Mouse (Mus musculus) CH12F3 (cell line): Measurements from ENCODE around the gene Tmem141.

ENCODE experiments used
- in situ Hi-C: fragments of 300-500 bp; cut with MboI; formaldehyde crosslinking; loops from 2 replicates; pipeline ENCODE4 v1.14.3; 2020; ENCODE audit warnings: low sequenced_read_pairs

Tmem141 gene

DNA sequence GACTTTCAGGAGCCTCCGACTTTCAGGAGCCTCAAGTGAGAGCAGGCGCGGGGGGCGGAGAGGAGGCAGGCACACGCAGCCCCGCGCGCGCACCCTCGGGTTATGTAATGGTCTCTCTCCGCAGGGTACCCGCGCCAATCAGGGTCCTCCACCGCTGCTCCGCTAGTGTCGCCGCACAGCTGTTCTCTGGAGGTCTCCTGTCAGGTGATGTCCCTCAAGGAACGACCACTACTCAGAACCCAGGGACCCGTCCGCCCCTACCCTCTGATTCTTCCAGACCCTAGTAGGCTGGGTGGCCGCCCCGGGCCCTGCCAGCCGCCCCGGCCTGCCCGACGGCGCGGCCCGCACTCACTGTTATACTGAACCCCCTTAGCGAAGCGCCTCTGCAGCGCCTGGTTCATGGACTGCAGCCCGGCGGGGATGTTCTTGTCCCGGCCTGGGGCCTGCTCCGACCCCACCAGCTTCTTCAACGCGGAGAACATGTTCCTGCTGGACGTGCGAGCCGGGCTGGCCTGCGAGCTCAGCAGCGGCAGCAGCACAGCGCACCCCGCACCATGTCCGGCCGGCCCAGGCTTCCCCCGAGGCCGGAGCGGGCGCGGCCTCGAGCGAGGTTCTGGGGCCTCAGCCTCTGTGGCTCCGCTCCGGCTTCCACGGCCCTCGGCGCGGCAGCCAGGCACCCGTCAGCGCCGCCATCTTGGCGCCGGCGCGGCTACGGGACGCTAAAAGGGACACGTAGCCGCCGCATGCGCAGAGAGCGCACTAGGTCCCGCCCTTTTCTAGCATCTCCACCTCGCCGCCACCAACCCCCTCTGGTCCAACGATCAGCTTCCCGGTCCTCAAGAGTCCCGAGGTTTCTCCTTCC lies 13.8 kb downstream of the Tmem141 start, which contains the start of gene Rabl6:
Gene Rabl6 (minus strand): TSS at position 761 of the 862 bp plus-strand sequence.
- in situ Hi-C loops = no loop called here

DNA sequence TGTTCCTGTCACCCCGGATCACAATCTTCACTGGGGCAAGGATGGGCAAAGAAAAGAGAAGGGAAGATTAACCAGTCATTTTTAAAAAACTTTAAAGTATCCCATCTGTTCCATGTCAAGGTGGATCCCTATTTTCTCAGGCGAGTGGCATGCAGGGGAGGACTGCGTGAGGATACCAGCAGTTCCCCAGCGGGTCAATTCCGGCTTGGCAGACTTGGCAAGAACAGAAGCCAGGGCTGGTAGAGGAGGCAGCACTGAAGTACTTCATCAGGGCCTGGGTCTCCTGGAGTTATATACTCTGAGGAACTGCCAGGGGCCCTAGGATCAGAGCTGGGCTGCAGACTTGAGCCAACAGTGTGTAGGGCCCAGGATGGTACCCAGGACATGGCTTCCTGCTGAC lies 19.3 kb downstream of the Tmem141 start:
- in situ Hi-C loops = no loop called here

DNA sequence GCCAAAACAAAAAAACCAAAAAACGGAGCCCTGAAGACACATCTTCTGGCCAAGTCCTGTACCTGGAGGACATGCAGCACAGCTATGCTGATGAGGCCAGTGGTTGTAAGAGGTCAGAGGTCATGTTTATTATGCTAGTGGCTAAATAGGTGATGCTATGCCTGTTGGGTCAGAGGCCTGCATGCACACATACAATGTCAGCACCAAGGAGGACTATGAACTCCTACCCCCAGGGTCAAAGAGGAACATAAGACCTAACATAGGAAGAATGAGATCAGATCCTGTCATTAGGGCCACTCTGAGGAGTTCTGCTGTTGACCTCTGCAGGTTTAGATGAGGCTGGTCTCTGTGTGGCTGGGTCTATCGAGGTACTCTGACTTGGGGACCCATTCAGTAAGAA lies 21.8 kb downstream of the Tmem141 start:
- in situ Hi-C loops = no loop called here

DNA sequence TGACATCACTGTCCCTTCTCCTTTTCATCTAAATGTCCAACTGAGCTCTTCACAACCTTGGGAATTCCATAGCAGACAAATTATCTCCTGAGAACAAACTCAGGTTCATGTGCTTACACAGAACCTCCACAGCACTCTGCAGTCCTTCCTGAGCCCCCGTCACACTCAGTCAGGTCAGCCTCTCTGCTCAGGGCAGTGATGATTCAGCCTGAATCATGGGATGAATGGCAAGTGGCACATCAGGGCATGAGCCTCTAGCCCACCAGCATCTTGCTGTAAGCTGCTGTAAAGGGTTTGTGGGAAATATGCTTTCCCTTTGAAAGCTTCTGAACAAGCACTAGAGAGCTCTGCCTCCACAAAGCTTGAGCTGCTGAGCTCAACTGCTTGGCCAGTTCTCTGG lies 23.1 kb downstream of the Tmem141 start:
- in situ Hi-C loops = no loop called here

DNA sequence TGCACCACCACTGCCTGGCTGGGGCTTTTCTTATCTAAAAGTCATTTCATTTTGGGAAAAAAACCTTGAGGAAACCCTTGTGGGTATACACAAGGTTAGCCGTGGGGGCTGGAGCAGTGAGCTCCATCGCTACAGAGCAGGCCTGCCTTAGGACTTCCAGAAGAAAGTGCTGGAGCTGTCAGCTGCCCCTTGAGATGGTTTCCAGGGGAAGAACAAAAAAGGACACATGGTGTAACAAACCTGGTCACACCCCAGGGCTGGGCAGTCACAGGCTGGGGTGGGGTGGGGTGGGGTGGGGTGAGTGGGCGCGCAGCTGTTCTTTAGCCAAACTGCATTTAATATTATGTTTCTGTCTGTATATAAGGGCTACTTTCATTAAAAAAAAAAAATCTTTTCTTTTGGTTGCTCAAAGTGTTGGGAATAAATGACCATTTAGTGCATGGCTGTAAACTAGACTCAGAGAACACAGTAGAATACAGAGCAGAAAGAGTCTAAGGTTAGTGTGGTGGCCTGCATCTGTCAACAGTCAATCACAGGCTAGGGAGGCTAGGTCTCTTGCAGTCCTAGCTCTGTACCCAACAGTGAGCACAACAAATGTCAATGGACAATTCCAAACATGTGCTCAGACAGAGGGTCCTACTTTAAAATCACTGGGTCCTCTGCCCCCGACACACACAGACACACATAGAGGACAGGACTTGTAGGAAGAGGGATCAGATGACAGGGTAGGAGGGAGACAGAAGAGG lies 24.9 kb downstream of the Tmem141 start:
- in situ Hi-C loops = no loop called here

DNA sequence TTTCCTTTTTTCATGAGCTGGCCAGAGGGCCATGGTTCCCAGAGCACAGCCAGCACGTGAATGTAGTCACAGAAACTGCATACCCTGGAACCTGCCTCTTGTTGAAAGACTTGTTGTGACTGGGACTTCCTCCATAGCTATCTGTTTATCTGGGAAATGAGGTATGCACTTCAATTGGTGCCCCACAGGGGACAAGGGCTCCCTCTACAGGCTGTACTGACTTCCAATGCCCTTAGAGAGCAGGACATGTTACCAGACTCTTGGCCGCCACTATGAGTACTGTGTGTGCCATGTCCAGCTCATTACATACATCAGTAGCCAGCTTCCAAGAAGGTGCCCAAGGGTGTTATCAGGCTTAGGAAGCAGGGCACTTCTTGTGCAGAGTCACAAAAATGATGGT lies 29.9 kb downstream of the Tmem141 start:
- in situ Hi-C loops = no loop called here

DNA sequence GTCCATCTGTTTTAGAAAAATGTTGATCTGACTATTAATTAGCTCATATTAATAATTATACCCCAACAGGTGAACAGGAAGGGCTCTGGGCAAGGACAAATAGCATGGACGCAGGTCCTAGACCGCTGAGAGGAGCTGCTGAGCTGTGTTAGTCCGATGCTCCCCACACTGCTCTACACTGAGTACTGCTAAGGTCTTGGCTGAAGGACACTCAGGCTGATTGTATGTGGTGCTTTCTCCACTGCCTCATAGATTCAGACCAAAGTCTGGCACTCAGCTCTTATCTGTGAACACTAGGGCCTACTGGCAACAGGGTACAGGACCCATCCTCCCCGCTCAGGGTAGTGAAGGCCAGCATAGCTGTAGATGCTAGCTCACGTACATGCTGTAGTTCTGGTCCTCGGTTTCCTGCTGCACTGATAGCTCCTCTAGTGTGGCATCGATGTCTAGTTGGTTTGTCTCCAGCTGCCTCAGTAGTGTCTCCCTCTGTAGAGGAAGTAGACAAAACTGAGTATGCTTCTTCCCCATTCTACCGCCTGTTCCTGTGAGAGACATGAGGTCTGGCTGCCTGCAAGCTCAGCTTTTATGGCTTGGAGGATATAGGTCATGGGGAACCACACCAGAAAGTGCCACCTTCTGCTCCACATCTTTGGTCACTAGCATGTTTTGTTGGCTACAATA lies 33.4 kb downstream of the Tmem141 start:
- in situ Hi-C loops = no loop called here

DNA sequence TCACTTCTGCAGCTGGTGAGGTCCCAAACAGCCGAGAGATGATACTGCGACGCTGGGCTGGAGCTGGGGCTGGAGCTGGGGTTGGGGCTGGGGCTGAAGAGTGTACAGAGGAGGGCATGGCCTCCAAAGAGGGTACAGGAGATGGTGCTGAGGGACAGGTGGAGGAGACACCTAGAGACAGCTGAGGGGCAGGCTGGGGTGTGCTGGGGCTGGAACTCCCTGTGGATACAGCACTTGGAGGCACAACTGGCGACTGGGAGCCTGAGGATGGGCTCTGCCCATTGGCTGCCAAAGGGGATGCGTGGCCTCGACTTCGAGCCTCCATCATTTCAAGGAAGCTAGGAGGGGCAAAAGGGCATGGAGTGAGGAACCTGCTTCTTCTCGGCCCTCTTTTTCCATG lies 34.5 kb downstream of the Tmem141 start:
- in situ Hi-C loops = no loop called here

DNA sequence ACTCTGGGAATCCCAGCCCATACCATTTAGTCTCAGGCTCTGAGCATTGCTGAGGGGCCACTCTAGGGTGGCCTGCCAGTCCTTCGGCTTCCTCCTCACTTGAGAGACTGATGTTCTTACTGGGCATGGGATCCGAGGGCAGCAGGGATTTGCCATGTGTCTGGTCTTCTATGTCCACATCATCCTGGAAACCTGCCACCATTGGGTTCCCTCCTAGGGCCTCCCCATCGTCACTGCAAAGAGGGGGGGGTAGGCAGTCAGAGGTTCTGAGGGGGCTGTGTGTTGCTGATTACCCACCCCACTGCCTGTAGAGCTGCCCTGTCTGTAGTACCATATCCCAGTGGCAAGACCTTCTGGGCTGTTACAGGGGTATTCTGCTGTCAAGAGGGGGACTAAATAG lies 36.2 kb downstream of the Tmem141 start:
- in situ Hi-C loops = no loop called here

DNA sequence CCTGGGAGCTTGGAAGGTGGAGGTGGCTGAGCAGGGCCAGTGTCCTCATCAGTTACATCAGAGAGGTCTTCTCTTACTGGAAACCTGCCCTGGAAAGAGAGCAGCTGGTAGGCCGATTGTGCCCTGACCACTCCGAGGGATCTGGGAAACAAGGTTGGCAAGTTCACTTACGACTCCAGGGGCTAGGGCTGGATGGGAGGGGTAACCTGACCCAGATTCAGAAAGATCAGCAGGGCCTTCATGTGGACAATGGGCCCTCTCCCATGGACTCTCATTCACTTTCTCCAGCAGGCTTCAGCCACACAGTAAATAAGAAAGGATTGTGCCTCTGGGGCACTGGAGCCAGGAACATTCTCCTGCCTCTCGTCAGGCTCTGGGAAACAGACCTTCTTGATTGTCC lies 36.9 kb downstream of the Tmem141 start:
- in situ Hi-C loops = no loop called here

DNA sequence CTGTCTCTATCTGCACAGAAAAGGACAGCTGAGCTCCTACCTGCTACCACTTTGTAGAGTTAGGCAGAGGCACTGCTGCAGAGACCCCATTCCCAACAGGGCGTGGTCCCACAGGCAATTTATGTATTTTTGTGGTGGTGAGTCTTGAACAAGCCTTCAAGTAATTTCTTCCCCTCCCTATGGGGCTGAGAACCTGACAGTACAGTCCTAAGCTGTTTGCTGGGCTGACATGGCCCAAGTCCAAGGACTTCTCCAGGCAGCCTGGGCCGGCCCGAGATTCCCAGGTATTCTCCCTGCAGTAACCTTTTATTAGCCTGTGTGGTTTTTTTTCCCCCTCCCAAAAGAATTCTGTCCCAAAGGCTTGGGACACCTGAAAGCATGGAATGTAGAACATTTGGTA lies 37.7 kb downstream of the Tmem141 start:
- in situ Hi-C loops = no loop called here

DNA sequence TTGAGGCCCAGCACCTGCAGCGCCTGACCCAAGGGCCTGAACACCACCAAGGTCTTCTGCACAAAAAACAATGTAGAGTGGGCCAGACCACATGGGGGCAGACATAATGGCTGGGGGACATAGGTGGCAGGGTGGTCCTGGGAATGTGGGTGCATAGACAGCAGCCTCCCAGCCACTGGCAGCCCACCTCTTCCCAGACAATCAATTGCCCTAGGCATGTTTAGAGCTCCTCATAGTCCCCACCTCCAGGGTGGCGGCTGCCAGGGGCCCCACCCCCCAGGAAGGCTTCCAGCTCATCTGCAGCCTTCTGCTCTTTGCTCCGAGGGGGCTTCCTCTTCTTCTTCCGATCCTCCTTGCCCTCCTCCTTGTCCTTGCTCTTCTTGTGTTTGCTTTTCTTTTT lies 38.2 kb downstream of the Tmem141 start:
- in situ Hi-C loops = no loop called here

DNA sequence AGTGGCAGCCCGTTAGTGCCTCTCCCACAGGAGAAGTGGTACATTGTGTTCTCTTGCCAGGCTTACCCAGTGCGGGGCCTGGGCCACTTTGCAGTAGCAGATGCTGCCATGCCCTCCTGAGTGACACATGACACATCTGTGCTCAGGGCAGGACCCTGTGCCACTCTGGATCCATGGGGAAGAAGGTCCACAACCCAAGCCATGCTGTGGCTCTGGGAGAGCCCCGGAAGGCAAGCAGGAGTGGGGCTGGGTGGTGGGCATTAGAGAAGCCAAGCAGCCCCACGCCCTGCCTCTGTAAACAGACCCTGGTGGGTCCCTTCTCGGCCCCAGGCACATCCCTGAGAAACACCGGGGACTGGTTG lies 38.7 kb downstream of the Tmem141 start:
- in situ Hi-C loops = no loop called here

DNA sequence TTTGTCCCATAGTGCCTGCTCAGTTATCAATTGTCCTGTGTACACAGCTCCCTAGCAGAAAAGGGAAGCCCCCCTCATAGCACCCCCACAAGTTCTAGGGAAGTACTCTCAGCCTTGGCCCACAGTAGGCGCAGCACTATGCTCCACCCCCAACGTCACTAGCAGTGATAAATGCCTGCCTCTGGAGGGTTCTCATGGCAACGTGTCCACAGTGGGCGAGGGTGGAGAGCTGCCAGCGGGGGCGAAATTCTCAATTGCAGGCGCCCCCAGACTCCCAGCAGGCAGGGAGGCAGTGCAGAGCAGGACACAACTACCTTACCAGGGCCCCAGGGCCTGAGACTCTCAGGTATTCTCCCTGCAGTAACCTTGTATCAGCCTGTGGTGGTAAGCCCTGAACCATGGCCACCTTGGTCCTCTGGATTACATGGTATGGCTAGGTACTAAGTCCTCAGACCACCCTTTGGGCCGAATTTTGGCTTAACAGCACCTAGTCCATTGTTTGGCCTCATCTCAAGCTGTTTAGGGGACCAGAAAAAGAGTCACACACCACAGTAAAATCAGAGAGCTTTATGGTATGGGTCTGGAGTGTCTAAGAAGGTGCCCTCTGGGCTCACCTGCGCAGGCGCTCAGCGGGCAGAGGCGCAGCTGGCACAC lies 39.2 kb downstream of the Tmem141 start:
- in situ Hi-C loops = no loop called here

DNA sequence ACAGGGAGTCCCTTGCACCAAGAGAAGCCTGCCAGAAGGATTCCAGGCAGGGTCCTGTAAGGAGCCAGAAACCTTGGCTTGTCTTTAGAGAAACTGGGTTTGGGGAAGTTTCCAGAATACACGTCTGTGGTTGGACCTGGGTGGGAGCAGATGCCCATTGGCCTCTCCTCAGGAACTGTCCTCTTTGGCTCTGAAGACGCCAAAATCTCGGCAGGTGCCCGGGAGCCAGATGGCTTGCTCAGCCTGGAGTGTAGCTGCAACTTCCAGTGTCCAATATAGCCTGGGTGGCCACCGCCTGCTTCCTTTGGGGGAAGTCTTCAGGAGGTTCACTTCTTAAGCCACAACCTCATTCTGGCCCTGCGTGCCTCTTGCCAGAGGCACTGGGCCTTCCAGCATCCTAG lies 39.9 kb downstream of the Tmem141 start:
- in situ Hi-C loops = no loop called here

DNA sequence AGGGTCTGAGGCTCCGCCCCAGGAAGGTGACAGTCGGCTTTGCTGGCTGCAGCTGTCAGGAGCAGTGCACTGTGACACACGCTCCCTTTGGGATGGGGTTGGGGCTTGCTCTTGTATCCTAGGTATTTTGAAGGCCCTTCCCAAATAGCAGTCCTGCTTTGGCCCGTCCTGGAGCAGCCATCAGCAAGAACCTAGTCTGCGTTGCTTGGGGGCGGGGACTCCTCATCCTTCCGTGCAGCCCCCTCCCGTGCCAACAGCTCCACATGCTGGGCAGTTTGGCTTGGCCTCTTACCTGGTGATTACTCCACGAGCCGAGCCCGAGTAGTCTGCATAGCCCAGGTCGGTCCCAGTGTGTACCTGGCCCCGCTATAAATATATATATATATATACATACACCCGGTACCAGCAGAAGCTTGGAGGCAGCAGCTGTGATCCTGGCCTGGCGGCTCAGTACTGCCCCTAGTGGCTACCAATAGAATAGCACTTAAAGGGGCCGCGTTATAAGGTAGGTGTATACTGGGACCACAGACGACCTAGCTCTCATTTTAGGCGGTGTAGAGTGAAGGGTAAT lies 40.4 kb downstream of the Tmem141 start, which contains the start of gene Ajm1:
Gene Ajm1 (minus strand): TSS at position 464 of the 571 bp plus-strand sequence.
- in situ Hi-C loops = no loop called here

DNA sequence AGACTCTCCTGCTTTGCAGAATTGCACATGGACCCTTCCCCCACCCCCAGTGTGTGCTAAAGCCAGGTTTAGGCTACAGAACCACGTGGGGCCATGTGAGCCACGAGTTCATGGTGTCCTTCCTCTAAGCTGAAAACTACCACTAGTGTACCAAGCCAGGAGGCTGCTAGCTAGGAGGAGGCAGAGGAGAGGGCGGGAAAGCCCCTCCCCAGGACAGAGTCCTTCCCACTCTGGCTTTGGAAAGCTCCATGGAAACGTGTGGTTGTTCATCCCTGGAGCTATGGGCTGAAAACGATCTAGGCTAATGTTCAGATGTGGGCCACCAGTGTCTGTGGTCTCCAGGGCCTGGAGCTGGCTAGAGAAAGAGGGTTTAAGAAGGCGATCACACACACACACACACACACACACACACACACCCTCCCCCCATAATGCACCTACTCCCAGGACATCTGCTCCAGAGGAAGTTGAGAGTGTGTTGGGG lies 41.1 kb downstream of the Tmem141 start:
- in situ Hi-C loops = no loop called here

DNA sequence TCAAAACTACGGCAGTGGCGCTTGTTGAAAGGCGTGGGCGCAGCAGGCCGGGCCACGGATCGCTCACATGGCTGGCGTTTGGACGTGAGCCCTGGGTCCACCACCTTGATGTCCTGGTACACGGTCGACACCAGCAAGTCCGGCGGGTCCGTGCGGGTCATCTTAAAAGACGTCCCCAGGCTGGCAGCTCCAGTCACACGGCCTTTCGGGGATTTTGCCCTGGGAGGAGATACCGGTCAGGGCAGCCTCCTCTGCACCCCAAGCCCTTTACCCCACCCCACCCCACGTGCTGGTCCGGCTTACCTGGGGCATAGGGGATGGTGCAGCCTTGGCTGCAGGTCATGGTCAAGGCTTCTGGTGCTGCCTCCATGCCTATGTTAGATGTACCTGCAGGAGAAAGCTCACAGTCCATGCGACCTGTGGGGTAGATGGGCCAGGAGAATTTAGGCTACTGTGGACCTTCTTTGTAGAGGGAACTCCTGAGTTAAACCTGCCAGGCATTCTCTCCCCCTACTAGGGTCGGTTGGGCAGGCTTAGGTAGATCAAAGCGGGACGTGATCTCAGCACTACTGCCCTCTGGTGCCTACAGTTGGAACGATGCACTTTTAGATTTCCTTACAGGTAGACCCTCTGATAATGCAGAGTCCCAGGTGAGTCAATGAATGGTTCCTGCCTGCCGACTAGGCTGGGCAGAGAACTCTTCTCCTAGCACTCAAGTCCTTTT lies 41.9 kb downstream of the Tmem141 start:
- in situ Hi-C loops = no loop called here

DNA sequence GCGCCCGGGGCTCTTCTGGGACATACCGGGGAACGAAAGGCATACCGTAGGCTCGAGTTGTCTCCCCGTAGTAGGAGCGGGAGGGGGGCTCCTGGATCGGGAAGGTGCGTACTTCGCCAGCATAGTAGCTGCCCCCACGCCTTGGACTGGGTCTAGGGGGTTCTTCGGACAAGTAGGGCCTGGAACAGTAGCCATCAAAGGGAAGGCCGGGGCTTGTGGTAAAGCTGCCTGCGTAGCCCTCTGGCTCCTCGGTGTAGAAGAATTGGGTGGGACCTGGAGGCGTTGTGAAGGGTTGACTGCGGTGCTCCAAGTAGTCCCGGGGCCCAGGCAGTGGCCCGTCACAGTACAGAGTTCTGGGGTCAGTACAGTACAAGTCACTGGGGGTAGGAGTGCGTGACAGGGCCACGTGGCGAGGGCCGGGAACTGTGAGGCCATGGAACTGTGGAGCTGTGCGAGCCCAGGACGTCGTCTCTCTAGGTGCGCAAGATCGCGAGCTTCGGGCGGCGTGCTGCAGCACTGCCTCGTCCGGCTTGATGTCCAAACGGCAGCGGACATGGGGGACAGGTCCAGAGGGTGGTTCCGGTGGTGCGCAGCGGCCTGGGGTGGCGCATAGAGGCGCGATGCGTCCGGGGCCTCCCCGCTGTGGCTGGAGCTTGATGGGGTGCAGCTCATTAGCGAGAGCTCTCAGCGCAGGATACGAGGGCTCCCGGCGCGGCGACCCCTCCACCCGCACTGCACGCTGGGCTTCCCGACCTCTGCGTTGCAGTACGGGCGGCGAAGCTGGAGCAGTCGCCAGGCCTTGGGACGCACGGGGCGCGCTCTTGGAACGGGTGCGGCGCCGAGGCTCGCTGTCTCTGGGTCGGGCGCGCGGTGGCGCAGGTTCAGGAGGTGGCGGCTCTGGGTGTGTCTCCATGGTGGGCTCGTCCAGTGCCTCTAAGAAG lies 42.7 kb downstream of the Tmem141 start:
- in situ Hi-C loops = no loop called here
